29 mouse cellular contexts compared by ENCODE assay signal in genomic region chr1:128282924-128283323, GRCm38 (mm10). TPM values are rescaled to one million over a fixed set of nuclear protein-coding genes. Genes with fewer than 3 reads are reported as not detected.
DNase-seq lines count a peak whose midpoint lies in the region; ATAC-seq and TF ChIP-seq lines count a peak whose summit lies in the region.
"Had no signal": no experiment of that assay in that cellular context is flagged by ENCODE, and none has a peak within 500 bp of the region (broad histone marks: within the 10 kb centered on the region; RNA-seq: fewer than 3 reads in every experiment).

No protein-coding gene starts in this region.

- no peaks in the 10 kb centered on the region for H3K27me3 ChIP-seq in hindbrain, postnatal 0 days (ENCODE audit: insufficient read depth, low read length)
- no peaks in the 10 kb centered on the region for H3K27me3 ChIP-seq in hindbrain, embryonic 10.5 days (ENCODE audit: insufficient read depth, poor library complexity, severe bottlenecking)
- no peaks in the 10 kb centered on the region for H3K27me3 ChIP-seq in liver, postnatal 0 days (ENCODE audit: insufficient read depth, low read length)
- no peaks in the 10 kb centered on the region for H3K27me3 ChIP-seq in liver, embryonic 11.5 days (replicated peaks; ENCODE audit: control insufficient read depth, insufficient read depth, low read length)
- H3K27me3 ChIP-seq in CH12.LX (replicated peaks): no peaks in the 10 kb centered on the region
- H3K27me3 ChIP-seq: embryonic facial prominence, embryonic 15.5 days; forebrain, embryonic 12.5 days; heart, embryonic 13.5 days; intestine, embryonic 15.5 days; limb, embryonic 15.5 days; midbrain, embryonic 15.5 days had no signal

- peak; percentile 19 for TF ChIP-seq RAD21 in CH12.LX (IDR thresholded peaks at IDR 0.05; ENCODE audit: low read depth, low read length)

- H3K79me2 ChIP-seq in CH12.LX (replicated peaks; ENCODE audit: control insufficient read depth, extremely low read depth, insufficient read depth, poor library complexity, severe bottlenecking): no peaks in the 10 kb centered on the region

- peaks cover 14% of the 10 kb centered on the region; the same call in 1 of the 2 replicates for H3K36me3 ChIP-seq in hindbrain, postnatal 0 days (ENCODE audit: insufficient read depth, low read length)
- H3K36me3 ChIP-seq in hindbrain, embryonic 10.5 days: peaks cover 90% of the 10 kb centered on the region
- peaks cover 15% of the 10 kb centered on the region for H3K36me3 ChIP-seq in liver, postnatal 0 days (replicated peaks; ENCODE audit: insufficient read depth, low read length)
- peaks cover 10% of the 10 kb centered on the region; the same call in 1 of the 2 replicates for H3K36me3 ChIP-seq in liver, embryonic 11.5 days (ENCODE audit: control insufficient read depth, insufficient read depth, low read length)
- peaks cover 14 to 30% of the 10 kb centered on the region in 2 experiments for H3K36me3 ChIP-seq in CH12.LX (replicated peaks in 1 of 2; ENCODE audit: control insufficient read depth in 1 of 2, insufficient read depth in 1 of 2, low read length in 1 of 2)

- TF ChIP-seq EP300 in liver, postnatal 0 days (IDR thresholded peaks at IDR 0.05; ENCODE audit: low read depth): no peak
- no peak for TF ChIP-seq EP300 in CH12.LX (IDR thresholded peaks at IDR 0.05; ENCODE audit: low read length)

- no peaks in the 10 kb centered on the region for H3K9me3 ChIP-seq in hindbrain, postnatal 0 days (ENCODE audit: low read length)
- no peaks in the 10 kb centered on the region for H3K9me3 ChIP-seq in hindbrain, embryonic 10.5 days
- H3K9me3 ChIP-seq in liver, postnatal 0 days (ENCODE audit: low read length): no peaks in the 10 kb centered on the region
- H3K9me3 ChIP-seq in liver, embryonic 11.5 days (ENCODE audit: control insufficient read depth, low read length): no peaks in the 10 kb centered on the region
- H3K9me3 ChIP-seq in CH12.LX (replicated peaks; ENCODE audit: low read length): no peaks in the 10 kb centered on the region
- H3K9me3 ChIP-seq: embryonic facial prominence, embryonic 15.5 days; forebrain, embryonic 12.5 days; intestine, embryonic 15.5 days; limb, embryonic 10.5 days; limb, embryonic 15.5 days; midbrain, embryonic 15.5 days had no signal

- no peak for DNase-seq in hindbrain, postnatal 0 days (ENCODE audit: low spot score)
- no peak for DNase-seq in hindbrain, embryonic 10.5 days (ENCODE audit: low spot score)
- no peak for DNase-seq in liver, postnatal 0 days
- no peak for DNase-seq in liver, embryonic 11.5 days (ENCODE audit: low spot score)
- DNase-seq in CH12.LX (ENCODE audit: extremely low read depth) (no peak), R1 (ENCODE audit: low read depth, low spot score) (peak; percentile 34)
- DNase-seq: adrenal gland, adult 8-10 months; cerebellum, adult 2 months; cerebellum, postnatal 25 days; gastrocnemius, postnatal 14 days; heart, postnatal 10 days; kidney, adult 9 months; kidney, postnatal 25 days; right cerebral cortex, postnatal 4 days; thymus, adult 18-20 months; thymus, postnatal 36 days had no signal

- no peak for ATAC-seq in hindbrain, postnatal 0 days
- no peak for ATAC-seq in liver, postnatal 0 days
- ATAC-seq in liver, embryonic 11.5 days (replicated peaks; ENCODE audit: low FRiP score): no peak
- no peak for ATAC-seq in megakaryocyte progenitor cell, adult 5-6 weeks (replicated peaks; ENCODE audit: poor library complexity)
- ATAC-seq: hindbrain, embryonic 16.5 days; intestine, embryonic 15.5 days; lung, postnatal 0 days; midbrain, embryonic 15.5 days had no signal

- no peak overlapping the region for H3K27ac ChIP-seq in hindbrain, postnatal 0 days
- H3K27ac ChIP-seq in hindbrain, embryonic 10.5 days: no peak overlapping the region
- no peak overlapping the region for H3K27ac ChIP-seq in liver, postnatal 0 days (ENCODE audit: low read depth)
- no peak overlapping the region for H3K27ac ChIP-seq in liver, embryonic 11.5 days (ENCODE audit: low read depth, low read length)
- H3K27ac ChIP-seq in CH12.LX (ENCODE audit: insufficient read depth, low read depth): no peak overlapping the region
- H3K27ac ChIP-seq: embryonic facial prominence, embryonic 10.5 days; embryonic facial prominence, embryonic 15.5 days; forebrain, embryonic 12.5 days; heart, embryonic 13.5 days; intestine, embryonic 15.5 days; limb, embryonic 10.5 days; limb, embryonic 15.5 days; macrophage; midbrain, embryonic 15.5 days; stomach, postnatal 0 days had no signal

- no peak for TF ChIP-seq POLR2A in CH12.LX (IDR thresholded peaks at IDR 0.05; ENCODE audit: low read depth, low read length)

- no peaks in the 10 kb centered on the region for H3K4me1 ChIP-seq in hindbrain, postnatal 0 days (ENCODE audit: insufficient read depth, low read length)
- H3K4me1 ChIP-seq in hindbrain, embryonic 10.5 days (replicated peaks): no peaks in the 10 kb centered on the region
- no peaks in the 10 kb centered on the region for H3K4me1 ChIP-seq in liver, postnatal 0 days (ENCODE audit: insufficient read depth)
- H3K4me1 ChIP-seq in liver, embryonic 11.5 days (replicated peaks; ENCODE audit: control insufficient read depth, insufficient read depth, low read length): no peaks in the 10 kb centered on the region
- H3K4me1 ChIP-seq in CH12.LX (ENCODE audit: control insufficient read depth in 1 of 2, insufficient read depth in 2 of 2): peaks cover 2 to 13% of the 10 kb centered on the region in 2 experiments; a peak in 3 of 4 replicates
- H3K4me1 ChIP-seq: embryonic facial prominence, embryonic 10.5 days; embryonic facial prominence, embryonic 15.5 days; forebrain, embryonic 12.5 days; heart, embryonic 13.5 days; intestine, embryonic 15.5 days; limb, embryonic 10.5 days; limb, embryonic 15.5 days; midbrain, embryonic 15.5 days had no signal

- H3K4me3 ChIP-seq in hindbrain, postnatal 0 days (ENCODE audit: low read length): no peak overlapping the region
- H3K4me3 ChIP-seq in hindbrain, embryonic 10.5 days: no peak overlapping the region
- H3K4me3 ChIP-seq in liver, postnatal 0 days (ENCODE audit: low read depth, low read length): no peak overlapping the region
- H3K4me3 ChIP-seq in liver, embryonic 11.5 days (ENCODE audit: low read depth, low read length): no peak overlapping the region
- H3K4me3 ChIP-seq in CH12.LX (replicated peaks in 1 of 3; ENCODE audit: low read depth in 2 of 3, low read length in 2 of 3, poor library complexity in 1 of 3): no peak overlapping the region
- H3K4me3 ChIP-seq: embryonic facial prominence, embryonic 10.5 days; embryonic facial prominence, embryonic 15.5 days; forebrain, embryonic 12.5 days; heart, embryonic 13.5 days; intestine, embryonic 15.5 days; limb, embryonic 10.5 days; limb, embryonic 15.5 days; midbrain, embryonic 15.5 days had no signal

- in situ Hi-C loops in CH12.LX (cut with MboI; ENCODE audit: low pct_ligation_motif_present, low pct_unique_long_range_greater_than_20kb, low sequenced_read_pairs): no loop called here

- no peak overlapping the region for H3K9ac ChIP-seq in hindbrain, postnatal 0 days (replicated peaks; ENCODE audit: low read length)
- H3K9ac ChIP-seq in liver, postnatal 0 days (replicated peaks): no peak overlapping the region
- no peak overlapping the region for H3K9ac ChIP-seq in liver, embryonic 11.5 days (ENCODE audit: low read depth, low read length)
- no peak overlapping the region for H3K9ac ChIP-seq in CH12.LX (ENCODE audit: insufficient read depth, low read depth)
- H3K9ac ChIP-seq: embryonic facial prominence, embryonic 15.5 days; forebrain, embryonic 12.5 days; heart, embryonic 13.5 days; intestine, embryonic 15.5 days; limb, embryonic 15.5 days; midbrain, embryonic 15.5 days had no signal

- TF ChIP-seq CTCF in hindbrain, postnatal 0 days (IDR thresholded peaks at IDR 0.05; ENCODE audit: low read depth): peak; percentile 26; the same call in 1 of the 2 replicates
- TF ChIP-seq CTCF in liver, postnatal 0 days (IDR thresholded peaks at IDR 0.05; ENCODE audit: low read depth): peak; percentile 32
- TF ChIP-seq CTCF in CH12.LX (conservative IDR thresholded peaks at IDR 0.05 in 1 of 2, IDR thresholded peaks at IDR 0.05 in 1 of 2; ENCODE audit: low read depth in 2 of 2, low read length in 2 of 2): peak in 1 of 2 experiments; percentile 48; a peak in 2 of 4 replicates

- no peak overlapping the region for H3K4me2 ChIP-seq in hindbrain, postnatal 0 days (ENCODE audit: low read depth, low read length)
- H3K4me2 ChIP-seq in liver, postnatal 0 days (ENCODE audit: low read depth, low read length): no peak overlapping the region
- H3K4me2 ChIP-seq in liver, embryonic 11.5 days: no peak overlapping the region
- H3K4me2 ChIP-seq in CH12.LX (ENCODE audit: insufficient read depth, low read depth, poor library complexity, severe bottlenecking): no peak overlapping the region
- H3K4me2 ChIP-seq: embryonic facial prominence, embryonic 15.5 days; forebrain, embryonic 12.5 days; heart, embryonic 13.5 days; intestine, embryonic 15.5 days; limb, embryonic 15.5 days; midbrain, embryonic 15.5 days had no signal

- dilution Hi-C loops in CH12.LX (cut with MboI; ENCODE audit: extremely low pct_ligation_motif_present, extremely low pct_unique_long_range_greater_than_20kb, low sequenced_read_pairs): no loop called here

- 97% methylated on average over 3 of the region's 3 CpGs for WGBS in hindbrain, postnatal 0 days
- WGBS in hindbrain, embryonic 10.5 days: 91% methylated on average over 3 of the region's 3 CpGs
- 86% methylated on average over 3 of the region's 3 CpGs for WGBS in liver, postnatal 0 days (ENCODE audit: insufficient replicate concordance)
- WGBS in liver, embryonic 11.5 days: 88% methylated on average over 3 of the region's 3 CpGs

RNA-seq across cellular contexts. Expression of gene Ubxn4, which starts 39.2 kb away (rescaled TPM):
- total RNA-seq in hindbrain, postnatal 0 days (2014; rRNA removed): 32.9 and 45.6 TPM in 2 replicates
- 73.0 and 79.3 TPM in 2 replicates for polyA plus RNA-seq in hindbrain, postnatal 0 days (2015; fragmentation: Nextera tagmentation; extraction: Ambion mirVana)
- 57.8 and 58.4 TPM in 2 replicates for polyA plus RNA-seq in hindbrain, embryonic 10.5 days (2016; fragmentation: Nextera tagmentation; extraction: Ambion mirVana)
- polyA plus RNA-seq in liver, postnatal 0 days (2015; fragmentation: Nextera tagmentation; extraction: Ambion mirVana): 33.1 and 35.1 TPM in 2 replicates
- 57.9 and 59.5 TPM in 2 replicates for polyA plus RNA-seq in liver, embryonic 11.5 days (2014; fragmentation: Nextera tagmentation; extraction: Ambion mirVana)
- 41.5 and 47.2 TPM in 2 replicates for total RNA-seq in CH12.LX (2012; rRNA removed)
- 38.7 and 47.3 TPM in 2 replicates for total RNA-seq in CH12.LX (2014; rRNA removed)
- 94.3 and 110 TPM in 2 replicates for polyA plus RNA-seq in CH12.LX (2012; ENCODE audit: insufficient read length, low read depth)
- 48.2 and 55.7 TPM in 2 replicates for total RNA-seq in megakaryocyte progenitor cell, adult 5-6 weeks (2015)
- 79.7 and 95.5 TPM in 2 replicates for total RNA-seq in megakaryocyte progenitor cell, adult 5-6 weeks (2017)

RNA-seq across cellular contexts. Expression of gene Lct, which starts 45.2 kb away (rescaled TPM):
- total RNA-seq in hindbrain, postnatal 0 days (2014; rRNA removed): 0.26 and 1.0 TPM in 2 replicates
- polyA plus RNA-seq in hindbrain, postnatal 0 days (2015; fragmentation: Nextera tagmentation; extraction: Ambion mirVana): 0.78 and 0.85 TPM in 2 replicates
- polyA plus RNA-seq in hindbrain, embryonic 10.5 days (2016; fragmentation: Nextera tagmentation; extraction: Ambion mirVana): 0.05 and 0.11 TPM in 2 replicates
- 0.07 TPM in 1 of 2 replicates, not detected in the other for polyA plus RNA-seq in liver, postnatal 0 days (2015; fragmentation: Nextera tagmentation; extraction: Ambion mirVana)
- polyA plus RNA-seq in liver, embryonic 11.5 days (2014; fragmentation: Nextera tagmentation; extraction: Ambion mirVana): 0.06 and 0.10 TPM in 2 replicates
- 0.04 and 0.08 TPM in 2 replicates for total RNA-seq in CH12.LX (2012; rRNA removed)
- total RNA-seq in CH12.LX (2014; rRNA removed): 0.07 and 0.19 TPM in 2 replicates
- 0.11 and 0.14 TPM in 2 replicates for polyA plus RNA-seq in CH12.LX (2012; ENCODE audit: insufficient read length, low read depth)
- total RNA-seq in megakaryocyte progenitor cell, adult 5-6 weeks (2015): 0.07 and 0.20 TPM in 2 replicates
- total RNA-seq in megakaryocyte progenitor cell, adult 5-6 weeks (2017): 0.75 TPM in 1 of 2 replicates, not detected in the other
- total RNA-seq: gastrocnemius, postnatal 14 days had no signal
- polyA plus RNA-seq: lung, postnatal 0 days; macrophage had no signal
